Mouse (Mus musculus): Measurements from ENCODE around the gene Klhdc3.

- TF ChIP-seq CTCF (IDR thresholded peaks at IDR 0.05; ENCODE audit: extremely low read depth, insufficient read depth, low read length) (no peak), POLR2A (IDR thresholded peaks at IDR 0.05; ENCODE audit: extremely low read depth, insufficient read depth, low read length) (no peak)
Measured at GRCm38 (mm10) chr17:46711612-46712271, 31.0 kb upstream of the Klhdc3 start.

All from cortical plate, adult 2 months (tissue).